Mouse (Mus musculus) layer of hippocampus, postnatal 10 days (tissue): ENCODE results near the gene Tprkb. TPM values are rescaled to one million over a fixed set of nuclear protein-coding genes. Genes with fewer than 3 reads are reported as not detected.
"Not testable (repeated sequence)": the region's sequence is repeated elsewhere in the genome, so short reads cannot be mapped to it uniquely, and the experiment has no call there.

ENCODE experiments used
- DNase-seq, 2 experiments: peaks; one replicate each; pipeline ENCODE4 v3.0.0; 2021; ENCODE audit warnings: low spot score in 2 of 2
- total RNA-seq, 2 experiments: library from RNA; stranded (reverse); gene quantifications; 2 replicates each; pipeline ENCODE4 v1.2.3; 2021

Tprkb gene
- total RNA-seq, 2 experiments from 2014 or later = 51.7 to 54.5 TPM

DNA sequence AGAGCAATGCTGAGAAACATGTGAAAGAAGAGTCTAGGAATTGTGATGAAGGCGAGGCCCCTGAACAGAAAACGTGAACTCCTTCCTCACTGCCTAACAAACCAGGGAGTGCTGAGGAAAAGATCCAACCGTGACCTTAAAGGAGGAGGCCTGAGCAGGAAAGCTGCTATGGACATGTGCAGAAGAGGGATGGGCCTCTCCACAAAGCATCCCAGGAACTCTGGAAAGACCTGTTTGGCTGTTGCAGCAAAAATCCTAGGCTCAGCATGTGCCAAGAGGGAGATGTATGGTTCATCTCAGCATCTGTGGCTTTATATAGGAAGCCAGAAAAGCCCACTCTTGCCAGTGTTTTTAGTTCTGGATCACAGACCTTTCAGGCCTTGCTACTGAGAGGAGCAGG is 61.0 kb downstream of the Tprkb start:
- no peak for DNase-seq

DNA sequence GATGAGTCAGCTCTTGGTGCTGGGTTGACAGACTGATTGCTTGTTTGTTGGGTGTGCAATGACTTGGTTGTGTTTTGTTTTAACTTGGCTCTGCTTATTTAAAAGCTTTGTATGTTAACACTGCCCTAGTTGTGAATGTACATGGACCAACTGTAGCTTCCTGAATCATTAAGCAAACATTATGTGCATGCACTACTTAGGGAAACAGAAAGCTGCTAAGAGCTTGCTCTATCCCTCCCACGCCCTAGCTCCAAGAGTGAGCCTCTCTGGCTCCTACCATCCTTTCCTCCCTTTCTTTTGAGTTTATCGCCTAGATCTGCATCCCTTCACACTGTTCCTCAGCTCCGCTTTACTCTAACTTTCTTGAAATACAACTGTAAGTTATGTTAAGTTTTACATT is 61.7 kb downstream of the Tprkb start:
- no peak for DNase-seq

DNA sequence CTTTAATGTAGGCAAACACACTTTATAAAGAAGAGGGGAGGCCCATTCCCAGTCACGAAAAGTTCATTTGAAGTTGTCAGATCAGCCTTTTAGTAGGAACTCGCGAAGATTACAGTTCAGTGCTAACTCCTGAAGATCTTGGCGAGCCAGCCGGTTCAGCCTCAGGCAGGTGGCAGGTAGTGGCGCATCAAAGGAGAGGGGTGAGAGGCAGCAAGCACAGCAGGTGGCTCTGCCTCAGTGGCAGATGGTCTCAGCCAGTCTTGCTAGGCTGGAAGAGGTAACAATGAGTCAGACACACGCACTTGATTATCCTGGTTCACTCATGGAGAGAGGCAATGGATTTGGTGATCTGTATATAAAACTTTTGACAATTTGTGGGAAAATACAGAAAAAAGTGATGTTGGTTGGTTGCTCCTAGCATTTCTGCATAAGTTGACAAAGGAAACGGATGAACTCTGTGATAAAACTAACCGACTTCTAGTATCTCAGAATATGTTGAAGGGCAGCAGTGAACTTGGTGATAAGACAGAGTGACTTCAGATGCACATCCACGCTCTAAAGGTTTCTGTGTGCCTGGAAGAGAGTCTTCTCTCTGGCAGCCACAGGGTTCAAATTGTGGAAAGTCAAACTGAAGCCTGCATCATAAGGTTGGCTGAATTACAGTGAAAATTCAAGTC is 63.4 kb downstream of the Tprkb start:
- DNase-seq = no peak

DNA sequence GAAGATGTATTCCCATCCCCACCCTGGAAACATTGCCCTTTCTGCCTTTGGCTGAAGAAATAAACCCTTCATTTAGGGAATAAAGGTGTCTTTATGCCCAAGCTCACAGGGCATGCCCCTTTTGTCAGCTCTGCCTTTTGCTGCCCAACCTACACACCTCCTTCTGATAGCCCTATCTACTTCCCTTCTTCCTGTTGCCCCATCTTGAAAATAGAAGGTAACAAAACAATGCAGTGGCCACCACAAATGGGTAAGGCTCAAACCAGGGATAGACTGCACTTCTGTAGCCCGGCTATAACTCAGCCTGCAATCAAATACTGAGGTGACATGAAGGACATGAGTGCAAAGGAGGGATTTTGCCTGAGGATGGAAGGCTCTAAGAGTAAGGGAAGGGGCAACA is 64.1 kb downstream of the Tprkb start:
- no peak for DNase-seq

DNA sequence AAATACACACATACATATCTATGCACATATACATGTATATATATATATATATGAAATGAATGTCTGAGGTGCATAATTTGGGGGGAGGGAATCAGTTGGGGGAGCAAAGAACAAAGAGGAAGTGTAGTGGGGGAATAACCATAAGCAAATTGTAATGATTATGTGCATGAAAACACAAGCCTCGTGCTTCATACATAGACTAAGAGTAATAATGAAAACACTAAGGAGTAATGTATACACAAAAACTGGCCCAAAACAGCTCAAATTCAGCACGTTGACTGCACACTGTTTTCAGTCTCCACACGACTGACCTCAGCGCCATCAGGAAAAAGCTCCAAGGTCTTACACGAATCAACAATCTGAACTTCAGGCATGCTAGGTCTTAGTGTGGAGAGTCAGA is 64.6 kb downstream of the Tprkb start:
- no peak for DNase-seq

DNA sequence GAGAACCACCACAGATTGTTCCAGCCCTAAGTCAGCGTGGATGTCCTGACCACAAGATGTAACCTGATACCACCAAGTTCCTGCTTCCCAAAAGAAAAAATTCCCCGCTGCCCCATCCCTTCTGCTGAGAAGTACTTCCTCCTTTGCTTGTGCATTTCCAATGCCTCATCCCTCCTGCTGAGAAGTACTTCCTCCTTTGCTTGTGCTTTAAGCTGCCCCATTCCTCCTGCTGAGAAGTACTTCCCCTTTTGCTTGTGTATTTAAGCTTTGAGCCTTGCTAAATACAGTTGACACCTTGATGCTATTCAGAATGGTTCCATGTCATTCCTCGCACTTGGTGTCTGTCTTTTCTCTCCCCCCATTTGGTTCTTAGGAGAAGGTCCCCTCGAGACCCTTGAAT is 67.1 kb downstream of the Tprkb start:
- not testable (repeated sequence) for DNase-seq

Other genes with a start within 250 kb of the Tprkb start
- 1 to 10 TPM; 1.2 to 1.4 TPM for gene Nat8f7, start 198.7 kb upstream of the Tprkb start, total RNA-seq
- gene Nat8f3, start 146.1 kb upstream of the Tprkb start, total RNA-seq = 1 to 10 TPM in 1 of 2 experiments, under 1 TPM in 1; 0.58 to 1.0 TPM
- under 1 TPM; 0.48 to 0.87 TPM for gene Nat8f6, start 90.9 kb upstream of the Tprkb start, total RNA-seq
- gene Nat8f5, start 90.9 kb upstream of the Tprkb start, total RNA-seq = 1 to 10 TPM; 1.5 TPM
- 1 to 10 TPM; 1.3 to 1.8 TPM for gene Nat8, start 79.8 kb upstream of the Tprkb start, total RNA-seq
- 1 to 10 TPM in 1 of 2 experiments, under 1 TPM in 1; 0.76 to 1.1 TPM for gene Nat8f2, start 42.7 kb upstream of the Tprkb start, total RNA-seq
- gene Nat8f4, start 7.0 kb upstream of the Tprkb start, total RNA-seq = 1 to 10 TPM; 3.8 to 4.3 TPM
- gene Nat8f1, start 3.8 kb downstream of the Tprkb start, total RNA-seq = 10 to 100 TPM; 13.1 to 16.2 TPM
- 10 to 100 TPM; 79.0 to 89.5 TPM for gene Dusp11, start 49.8 kb downstream of the Tprkb start, total RNA-seq
- not detected for gene Figla, start 104.3 kb downstream of the Tprkb start, total RNA-seq
- gene Add2, start 116.8 kb downstream of the Tprkb start, total RNA-seq = 100 to 1,000 TPM; 197 to 202 TPM